Mouse (Mus musculus) liver, adult 2 months (tissue): Measurements from ENCODE around the gene Ppp6c. TPM values are rescaled to one million over a fixed set of nuclear protein-coding genes. Genes with fewer than 3 reads are reported as not detected.

Source experiments
- DNase-seq: peaks from one replicate; pipeline ENCODE4 v3.0.0-alpha.2; 2011; ENCODE audit warnings: low read depth, low spot score; ENCODE audit errors: extremely low read depth
- H3K27ac ChIP-seq: fragments of 200-500 bp; replicated peaks from 2 replicates; pipeline ENCODE4 v1.5.1; 2012; ENCODE audit warnings: low read depth, mild to moderate bottlenecking, control low read depth, inconsistent platforms, low read length; ENCODE audit not compliant: insufficient read depth
- H3K27me3 ChIP-seq: fragments of 200-500 bp; 2 replicates; pipeline ENCODE4 v1.6.1; 2012; ENCODE audit warnings: mild to moderate bottlenecking, moderate library complexity, low read length, inconsistent platforms; ENCODE audit not compliant: control insufficient read depth, insufficient read depth
- H3K36me3 ChIP-seq: fragments of 200-500 bp; 2 replicates; pipeline ENCODE4 v1.6.1; 2012; ENCODE audit warnings: low read length, inconsistent platforms; ENCODE audit not compliant: control insufficient read depth, insufficient read depth
- H3K4me1 ChIP-seq: fragments of 200-500 bp; 2 replicates; pipeline ENCODE4 v1.6.1; 2011; ENCODE audit warnings: low read length; ENCODE audit not compliant: control insufficient read depth, insufficient read depth
- H3K4me3 ChIP-seq: fragments of 200-500 bp; 2 replicates; pipeline ENCODE4 v1.5.1; 2011; ENCODE audit warnings: low read depth, mild to moderate bottlenecking, control low read depth, low read length, moderate library complexity; ENCODE audit not compliant: insufficient read depth
- H3K79me2 ChIP-seq: fragments of 200-500 bp; 2 replicates; pipeline ENCODE4 v1.6.1; 2012; ENCODE audit warnings: inconsistent platforms, mild to moderate bottlenecking, low read length, moderate library complexity; ENCODE audit not compliant: control insufficient read depth, insufficient read depth
- H3K9ac ChIP-seq: fragments of 200-500 bp; 2 replicates; pipeline ENCODE4 v1.6.1; 2012; ENCODE audit warnings: low read depth, mild to moderate bottlenecking, control low read depth, inconsistent platforms, low read length
- CTCF ChIP-seq: fragments of 200-500 bp; IDR thresholded peaks from 2 replicates; pipeline ENCODE4 v1.5.1; 2011; ENCODE audit warnings: low read depth, low read length, control low read depth
- POLR2A ChIP-seq: fragments of 200-500 bp; IDR thresholded peaks from 2 replicates; pipeline ENCODE4 v1.6.1; 2011; ENCODE audit warnings: low read length, control low read depth; ENCODE audit not compliant: insufficient read depth; ENCODE audit errors: extremely low read depth
- WGBS: fragments of 180-500 bp; shearing (Covaris S2); methylation state at CpG from one replicate; pipeline ENCODE4 v1.1.7; 2018; 5-methylcytosine and 5-hydroxymethylcytosine counted together
- polyA plus RNA-seq: library from polyadenylated mRNA; depleted of rRNA; stranded (reverse); fragments of >200 nt; gene quantifications from 2 replicates; pipeline ENCODE4 v1.2.3, GENCODE M21; 2012
- total RNA-seq: library from RNA; depleted of rRNA; stranded (reverse); fragments of >200 nt; gene quantifications from 2 replicates; pipeline ENCODE4 v1.2.3, GENCODE M21; 2014

Gene Ppp6c
- total and polyA plus RNA-seq, 2 experiments: 16.3 to 22.4 TPM

DNA sequence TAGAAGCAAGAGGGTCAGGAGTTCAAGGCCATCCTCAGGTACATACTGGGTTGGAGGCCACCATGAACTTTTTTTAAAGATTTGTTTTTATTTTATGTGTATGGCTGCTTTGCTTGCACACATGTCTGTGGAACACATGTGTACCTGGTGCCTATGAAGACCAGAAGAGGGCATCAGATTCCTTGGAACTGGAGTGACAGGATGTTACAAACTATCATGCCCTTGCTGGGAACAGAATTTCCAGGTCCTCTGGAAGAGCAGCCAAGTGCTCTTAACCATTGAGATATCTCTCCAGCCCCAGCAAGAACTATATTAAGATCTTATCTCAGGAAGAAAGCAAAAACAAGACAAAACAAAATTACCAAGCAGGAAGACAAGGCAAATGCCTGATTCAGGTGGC is 1.6 kb downstream of the Ppp6c start:
- H3K79me2 ChIP-seq: peaks cover 24% of the 10 kb centered on the region; the same call in 1 of the 2 replicates
- H3K4me1 ChIP-seq: peaks cover 11% of the 10 kb centered on the region
- no peaks in the 10 kb centered on the region for H3K36me3 ChIP-seq
- H3K27me3 ChIP-seq: no peaks in the 10 kb centered on the region
- no peak for TF ChIP-seq POLR2A
- TF ChIP-seq CTCF: no peak
- no peak overlapping the region for H3K9ac ChIP-seq
- no peak overlapping the region for H3K4me3 ChIP-seq
- no peak overlapping the region for H3K27ac ChIP-seq
- peak; percentile 77 for DNase-seq

GRCm38 (mm10) chr2:39220010-39220409 is 6.2 kb downstream of the Ppp6c start:
- Histone ChIP-seq H3K79me2 (peaks cover 42% of the 10 kb centered on the region; the same call in 1 of the 2 replicates), H3K4me1 (peaks cover 32% of the 10 kb centered on the region), H3K4me3 (no peak overlapping the region), H3K36me3 (no peaks in the 10 kb centered on the region), H3K27me3 (no peaks in the 10 kb centered on the region), H3K9ac (no peak overlapping the region), H3K27ac (no peak overlapping the region; the same call in 1 of the 2 replicates)
- TF ChIP-seq POLR2A (no peak), CTCF (no peak)
- no peak for DNase-seq
- WGBS: 97% methylated on average over 6 of the region's 6 CpGs

DNA sequence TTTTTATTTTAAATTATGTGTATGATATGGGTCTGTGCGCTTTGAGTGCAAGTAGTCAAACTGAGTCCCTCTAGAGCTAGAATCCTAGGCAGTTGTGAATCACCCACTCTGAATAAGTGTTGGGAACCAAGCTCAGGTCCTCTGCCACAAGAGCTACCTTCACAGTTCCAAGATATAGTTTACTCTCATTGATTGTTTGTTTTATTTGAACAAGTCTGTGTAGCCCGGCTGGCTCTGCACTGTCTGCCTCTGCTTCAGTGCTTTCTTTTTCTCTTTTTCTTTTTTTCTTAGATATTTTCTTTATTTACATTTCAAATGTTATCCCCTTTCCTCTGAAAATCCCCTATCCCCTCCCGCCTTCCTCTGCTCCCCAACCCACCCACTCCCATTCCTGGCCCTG is 7.2 kb downstream of the Ppp6c start:
- no peak overlapping the region for H3K9ac ChIP-seq
- H3K36me3 ChIP-seq: no peaks in the 10 kb centered on the region
- peak; percentile 74 for DNase-seq
- no peak overlapping the region for H3K4me3 ChIP-seq
- peaks cover 36% of the 10 kb centered on the region for H3K4me1 ChIP-seq
- H3K79me2 ChIP-seq: peaks cover 35% of the 10 kb centered on the region; the same call in 1 of the 2 replicates
- TF ChIP-seq POLR2A (no peak), CTCF (no peak)
- H3K27ac ChIP-seq: peak overlapping the region; percentile 32
- 55% methylated on average over 3 of the region's 3 CpGs for WGBS
- no peaks in the 10 kb centered on the region for H3K27me3 ChIP-seq

GRCm38 (mm10) chr2:39217150-39217549 is 9.1 kb downstream of the Ppp6c start:
- TF ChIP-seq CTCF: no peak
- no peak for TF ChIP-seq POLR2A
- peaks cover 28% of the 10 kb centered on the region; the same call in 1 of the 2 replicates for H3K79me2 ChIP-seq
- no peak overlapping the region for H3K9ac ChIP-seq
- no peak for DNase-seq
- no peaks in the 10 kb centered on the region for H3K27me3 ChIP-seq
- H3K4me3 ChIP-seq: no peak overlapping the region
- peak overlapping the region; percentile 15 for H3K27ac ChIP-seq
- no peaks in the 10 kb centered on the region for H3K36me3 ChIP-seq
- WGBS: 78% methylated on average over 4 of the region's 4 CpGs
- peaks cover 31% of the 10 kb centered on the region for H3K4me1 ChIP-seq

GRCm38 (mm10) chr2:39210738-39211137 is 15.5 kb downstream of the Ppp6c start:
- Histone ChIP-seq H3K9ac (no peak overlapping the region), H3K79me2 (peaks cover 7% of the 10 kb centered on the region; the same call in 1 of the 2 replicates), H3K36me3 (no peaks in the 10 kb centered on the region), H3K27me3 (no peaks in the 10 kb centered on the region), H3K27ac (no peak overlapping the region), H3K4me3 (no peak overlapping the region), H3K4me1 (peaks cover 8% of the 10 kb centered on the region; the same call in 1 of the 2 replicates)
- 16% methylated on average over 4 of the region's 4 CpGs for WGBS
- no peak for TF ChIP-seq CTCF
- TF ChIP-seq POLR2A: no peak
- DNase-seq: peak; percentile 94

DNA sequence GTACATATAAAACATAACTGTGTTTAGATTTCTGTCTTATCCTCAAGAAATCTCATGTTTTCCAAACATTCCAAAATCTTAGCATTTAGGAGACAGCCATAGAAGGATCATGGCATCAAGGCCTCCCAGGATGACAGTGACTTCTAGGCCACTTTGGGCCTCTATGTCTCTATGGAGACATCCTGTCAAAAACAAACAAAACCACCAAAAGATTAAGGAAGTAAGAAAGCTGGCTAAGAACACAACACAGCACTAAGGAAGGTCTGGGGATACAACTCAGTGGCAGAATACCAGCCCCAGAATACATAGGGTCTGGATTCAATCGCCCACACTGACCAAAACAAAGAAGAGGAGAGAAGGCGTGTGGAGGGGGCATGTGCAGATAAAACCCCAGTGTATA is 22.9 kb downstream of the Ppp6c start:
- peaks cover 8% of the 10 kb centered on the region; the same call in 1 of the 2 replicates for H3K4me1 ChIP-seq
- DNase-seq: no peak
- 96% methylated on average over 2 of the region's 2 CpGs for WGBS
- TF ChIP-seq POLR2A: no peak
- no peak for TF ChIP-seq CTCF
- H3K4me3 ChIP-seq: no peak overlapping the region
- H3K36me3 ChIP-seq: peaks cover 19% of the 10 kb centered on the region
- H3K79me2 ChIP-seq: no peaks in the 10 kb centered on the region; the same call in 1 of the 2 replicates
- no peaks in the 10 kb centered on the region for H3K27me3 ChIP-seq
- H3K9ac ChIP-seq: no peak overlapping the region
- no peak overlapping the region for H3K27ac ChIP-seq
